Mouse (Mus musculus) T-cell, adult 2 months (primary cell): ENCODE results near the gene AW209491.

Experiments
- DNase-seq: peaks from one replicate; pipeline ENCODE4 v3.0.0; 2022; ENCODE audit warnings: low spot score

The AW209491 gene

DNA sequence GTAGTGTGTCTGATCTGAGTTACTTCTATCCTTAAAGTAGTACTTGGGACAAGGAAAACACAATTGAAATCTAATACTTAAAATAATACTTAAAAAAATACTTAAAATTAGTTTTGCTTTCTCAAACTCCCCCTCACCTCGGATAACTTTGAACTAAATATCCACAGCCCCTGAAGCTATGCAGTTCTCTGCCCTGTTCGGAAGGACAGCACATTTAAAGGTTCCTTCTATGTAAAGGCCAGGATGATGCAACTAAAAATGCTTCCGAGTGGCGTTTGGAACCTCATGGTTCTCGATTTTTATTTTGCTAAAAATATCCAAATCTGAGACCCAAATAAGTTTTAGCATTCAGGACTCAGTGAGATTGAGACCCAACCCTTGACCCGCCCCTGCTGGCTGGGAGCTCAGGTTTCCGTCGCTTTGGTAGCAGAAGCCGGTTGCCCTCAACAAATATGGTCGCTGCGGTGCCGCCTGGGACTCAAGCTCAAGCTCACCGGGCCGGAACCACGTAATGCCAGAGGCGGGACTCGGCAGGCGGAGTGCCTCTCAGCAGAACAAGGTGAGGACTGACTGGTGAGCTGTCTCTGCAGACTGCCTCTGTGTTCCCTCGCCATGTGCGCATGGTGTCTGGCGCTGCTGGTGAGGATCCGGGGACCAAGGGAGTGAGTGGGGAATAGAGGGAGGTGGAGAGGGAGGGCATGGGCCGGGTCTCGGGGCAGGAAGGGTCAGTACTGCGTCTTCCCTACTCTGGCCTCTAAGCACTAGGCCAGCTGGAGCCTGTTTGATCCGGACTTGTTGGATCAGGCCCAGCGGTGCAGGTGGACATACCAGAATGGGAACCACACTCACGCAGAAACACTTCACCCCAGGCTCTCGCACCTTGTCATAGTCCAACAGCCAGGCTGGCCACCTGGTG, at the start of gene AW209491:
AW209491 (plus strand) TSS at position 429 of the 916 bp plus-strand sequence.
- peak; percentile 94 for DNase-seq

DNA sequence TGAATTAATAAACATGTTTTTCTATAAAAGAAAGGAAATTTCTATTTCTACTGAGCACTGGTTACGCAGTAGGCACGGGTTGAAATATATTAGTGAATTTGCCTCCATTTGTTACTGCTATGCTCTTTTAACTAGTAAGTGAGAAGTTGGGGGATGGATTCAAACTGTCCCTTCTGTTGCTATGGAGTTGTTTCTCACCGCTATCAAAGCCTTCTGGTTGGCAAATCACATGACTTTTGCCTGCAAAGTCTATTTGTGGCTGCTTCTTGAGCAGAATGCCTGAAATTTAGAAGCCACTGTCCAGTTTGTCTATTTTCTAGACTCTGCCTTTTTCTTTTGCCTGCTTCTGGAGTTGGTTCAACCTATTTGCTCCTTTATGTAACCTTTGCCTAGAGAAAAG, 49.6 kb upstream of the AW209491 start:
- no peak for DNase-seq

DNA sequence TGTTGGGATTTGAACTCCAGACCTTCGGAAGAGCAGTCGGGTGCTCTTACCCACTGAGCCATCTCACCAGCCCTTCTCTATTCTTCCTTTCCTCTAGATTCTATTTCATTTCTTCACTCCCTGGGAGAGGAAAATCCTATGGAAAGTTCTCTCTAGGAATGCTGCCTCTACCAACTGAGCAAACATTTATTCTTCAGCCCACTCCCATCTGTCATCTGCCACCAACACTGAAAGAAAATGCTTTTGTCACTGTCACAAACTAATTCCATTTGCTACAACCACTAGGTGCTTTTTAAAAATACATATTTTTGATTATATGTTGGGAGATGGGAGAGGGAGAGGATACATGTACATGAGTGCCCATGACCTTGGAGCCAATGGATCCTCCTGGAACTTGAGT, 27.2 kb upstream of the AW209491 start:
- DNase-seq = no peak

DNA sequence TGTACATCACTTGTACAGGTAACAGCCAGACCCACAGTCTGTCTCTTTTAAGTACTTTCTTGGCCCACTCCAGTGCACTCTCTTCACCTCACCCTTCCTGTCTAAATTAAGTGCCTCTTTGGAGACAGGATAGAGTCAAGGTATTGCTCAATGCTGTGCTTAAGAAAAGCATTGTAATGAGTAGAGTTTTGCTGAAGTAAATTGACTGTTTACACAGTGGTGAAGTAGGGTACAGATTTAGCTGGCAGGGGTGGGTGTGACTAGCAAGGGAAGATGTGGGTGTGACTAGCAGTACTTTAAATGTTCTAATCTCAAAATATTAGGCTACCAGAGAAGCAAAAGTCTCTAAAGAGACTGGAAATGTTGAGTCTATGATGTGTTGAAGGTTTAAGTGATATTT, 22.3 kb upstream of the AW209491 start:
- no peak for DNase-seq

DNA sequence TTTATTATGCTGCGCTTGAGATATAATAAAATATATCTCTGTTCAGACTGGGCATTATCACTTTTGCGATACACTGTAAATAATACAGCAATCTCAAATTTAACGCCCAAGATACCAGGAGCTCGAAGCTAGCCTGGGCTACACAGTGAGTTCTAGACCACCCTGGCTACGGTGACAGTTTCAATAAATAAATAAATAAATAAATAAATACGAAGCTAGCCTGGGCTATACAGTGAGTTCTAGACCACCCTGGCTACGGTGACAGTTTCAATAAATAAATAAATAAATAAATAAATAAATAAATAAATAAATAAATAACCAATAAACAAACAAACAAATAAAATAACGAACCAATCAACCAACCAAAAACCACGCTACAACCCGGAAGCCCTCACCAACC, 17.5 kb upstream of the AW209491 start:
- no peak for DNase-seq

DNA sequence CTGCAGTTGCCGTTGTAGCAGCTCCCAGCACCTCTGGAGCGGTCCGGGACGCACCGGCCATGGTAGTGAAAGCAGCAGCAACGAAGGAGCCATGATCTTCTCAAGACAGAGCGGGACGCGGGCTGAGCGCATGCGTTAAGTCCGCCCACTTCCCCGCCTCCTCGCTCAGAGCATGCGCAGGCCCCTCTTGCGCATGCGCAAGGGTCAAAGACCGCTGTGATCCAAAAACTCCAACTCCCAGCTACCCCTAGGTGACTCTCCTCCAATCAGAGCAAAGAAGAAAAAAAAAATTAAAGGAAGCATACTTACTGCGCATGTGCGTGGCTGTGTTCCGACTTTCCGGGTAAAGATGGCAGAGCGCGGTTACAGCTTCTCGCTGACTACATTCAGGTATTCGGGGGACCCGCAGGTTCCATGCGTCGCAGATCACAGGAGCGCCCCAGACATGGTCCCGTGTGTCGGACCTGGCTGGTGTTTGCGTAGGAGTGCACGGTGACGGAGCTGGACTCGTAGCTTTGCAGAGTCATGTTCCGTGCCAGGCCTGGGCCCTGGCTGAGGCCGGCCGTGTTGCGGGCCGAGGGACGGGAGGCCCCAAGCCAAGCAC, 16.9 kb upstream of the AW209491 start, which contains the start of the genes Mrpl32 and Psma2:
Mrpl32 (minus strand) TSS at position 240 of the 604 bp plus-strand sequence.
Psma2 (plus strand) TSS at position 315 of the 604 bp plus-strand sequence.
- DNase-seq = peak; percentile 99

DNA sequence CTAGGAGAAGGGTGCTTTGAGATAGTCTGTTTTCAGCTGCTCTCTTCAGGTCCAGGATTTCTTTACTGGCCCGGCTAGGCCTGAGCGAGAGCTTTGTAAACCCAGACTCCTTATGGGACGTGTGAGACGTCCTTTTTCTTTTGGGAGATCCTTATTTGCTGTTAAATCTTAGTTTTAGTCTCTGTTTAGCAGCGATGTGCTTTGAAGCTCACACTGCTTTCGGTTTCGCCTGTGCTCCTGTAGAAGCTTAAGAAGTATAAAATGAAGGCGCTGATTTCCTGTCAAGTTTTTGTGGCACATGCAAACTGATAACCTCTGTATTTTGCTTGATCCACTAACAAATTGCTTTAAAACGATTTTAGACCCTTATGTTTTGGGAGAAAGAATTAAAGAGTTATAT, 16.4 kb upstream of the AW209491 start:
- peak; percentile 50 for DNase-seq

DNA sequence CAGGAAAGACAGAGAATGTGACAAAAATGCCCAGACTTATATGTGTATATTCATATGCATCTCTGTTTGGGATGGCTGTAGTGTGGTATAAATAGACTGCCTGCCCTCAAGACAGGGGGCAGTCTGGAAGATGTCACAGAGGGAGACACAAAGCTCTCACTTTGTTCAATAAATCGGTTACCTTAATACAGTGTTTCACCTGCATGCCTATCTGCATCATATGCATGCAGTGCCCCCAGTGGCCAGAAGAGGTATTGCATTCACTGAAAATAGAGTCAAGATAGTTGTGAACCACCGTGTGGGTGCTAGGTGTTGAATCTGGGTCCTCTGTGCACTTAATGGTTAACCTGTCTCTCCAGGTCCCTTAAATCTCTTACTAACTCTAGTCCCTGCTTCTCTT, 11.2 kb upstream of the AW209491 start:
- DNase-seq = peak; percentile 71

DNA sequence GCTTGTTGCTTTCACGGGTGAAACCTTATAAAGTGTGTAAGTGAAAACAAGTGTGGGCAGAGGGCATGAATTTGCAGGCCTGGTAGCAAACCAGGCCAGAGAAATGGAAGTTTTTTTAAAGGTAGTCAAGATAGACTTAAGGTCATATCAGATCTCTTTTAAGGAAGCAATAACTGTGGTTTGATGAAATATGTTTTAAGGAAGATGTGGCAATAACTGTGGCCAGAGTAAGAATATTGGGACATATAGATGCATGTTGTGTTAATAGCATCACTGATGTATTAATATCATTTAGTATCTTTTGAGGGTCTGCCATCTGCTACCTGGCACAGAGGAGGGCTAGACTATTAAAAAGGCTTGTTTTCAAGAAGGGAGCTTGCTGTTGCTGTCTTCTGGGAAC, 10.0 kb downstream of the AW209491 start:
- DNase-seq = no peak

DNA sequence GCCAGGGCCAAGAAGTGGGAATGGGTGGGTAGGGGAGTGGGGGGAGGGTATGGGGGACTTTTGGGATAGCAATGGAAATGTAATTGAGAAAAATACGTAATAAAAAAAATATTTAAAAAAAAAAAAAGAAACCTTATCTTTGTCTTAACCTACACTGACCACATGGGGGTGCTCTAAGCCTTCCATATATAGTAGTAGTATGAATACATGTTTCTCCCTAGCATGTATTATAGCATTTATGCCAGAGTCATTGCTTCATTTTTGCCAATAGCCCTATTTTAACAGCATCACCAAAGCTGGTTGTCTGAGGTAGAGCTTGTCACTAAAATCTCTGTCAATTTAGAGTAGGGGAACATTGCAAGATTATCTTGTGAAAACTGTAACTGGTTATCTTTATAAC, 19.3 kb downstream of the AW209491 start:
- no peak for DNase-seq

DNA sequence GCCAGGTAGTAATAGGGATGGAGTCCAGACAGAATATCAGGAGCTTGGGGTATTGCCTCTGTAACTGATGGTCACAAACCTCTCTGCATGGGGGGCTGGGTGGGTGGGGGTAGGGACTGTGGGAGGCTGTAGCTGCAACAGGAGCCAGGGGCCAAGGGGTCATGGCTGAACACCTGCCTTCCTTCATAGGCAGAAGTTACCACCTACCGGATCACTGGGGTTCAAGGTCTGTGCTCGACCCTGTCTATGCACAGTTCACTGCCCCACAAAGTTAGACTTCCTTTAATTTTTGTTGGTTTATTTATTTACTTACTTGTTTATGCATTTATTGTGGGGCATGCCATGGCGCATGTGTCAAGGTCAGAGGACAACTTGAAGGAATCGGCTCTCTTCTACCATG, 37.2 kb downstream of the AW209491 start:
- DNase-seq = no peak

DNA sequence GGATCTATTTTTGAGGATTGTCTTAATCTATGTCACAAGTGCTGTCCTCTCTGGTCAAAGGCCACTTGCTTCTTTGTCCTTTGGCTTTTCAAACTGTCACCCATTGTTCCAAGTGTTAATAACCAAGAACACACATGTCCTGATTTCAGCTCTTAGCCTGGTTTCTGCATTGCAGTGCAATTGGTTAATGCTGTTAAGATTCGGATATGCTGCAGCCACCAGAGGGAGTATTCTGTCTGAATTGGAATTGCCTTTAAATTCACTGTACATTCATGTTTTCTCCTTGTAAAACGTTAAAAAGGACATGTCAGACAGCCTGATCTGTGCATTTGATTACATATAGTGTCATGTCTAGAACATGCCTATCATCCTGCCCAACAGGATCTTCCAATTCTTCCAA, 40.4 kb downstream of the AW209491 start:
- DNase-seq = no peak
